Mouse (Mus musculus) ES-Bruce4 (cell line): ENCODE measurements around the gene Nfkbib. TPM values are rescaled to one million over a fixed set of nuclear protein-coding genes. Genes with fewer than 3 reads are reported as not detected.

Source experiments
- H3K27ac ChIP-seq: 2 replicates; pipeline ENCODE4 v1.5.1; 2012; ENCODE audit warnings: low read length, inconsistent platforms; ENCODE audit not compliant: insufficient read depth
- H3K27me3 ChIP-seq: 2 replicates; pipeline ENCODE4 v1.6.1; 2012; ENCODE audit warnings: mild to moderate bottlenecking, low read length, inconsistent platforms; ENCODE audit not compliant: control insufficient read depth, poor library complexity, insufficient read depth, severe bottlenecking
- H3K36me3 ChIP-seq: 2 replicates; pipeline ENCODE4 v1.6.1; 2012; ENCODE audit warnings: inconsistent platforms, mild to moderate bottlenecking, low read length, moderate library complexity; ENCODE audit not compliant: control insufficient read depth, poor library complexity, insufficient read depth, severe bottlenecking
- H3K4me1 ChIP-seq: one replicate; pipeline ENCODE4 v1.8.1; 2011; ENCODE audit warnings: low read length; ENCODE audit not compliant: control insufficient read depth, insufficient read depth
- H3K4me3 ChIP-seq: 2 replicates; pipeline ENCODE4 v1.5.1; 2011; ENCODE audit warnings: low read depth, mild to moderate bottlenecking, low read length
- H3K9ac ChIP-seq: 2 replicates; pipeline ENCODE4 v1.6.1; 2012; ENCODE audit warnings: low read depth, mild to moderate bottlenecking, inconsistent platforms; ENCODE audit not compliant: poor library complexity, severe bottlenecking
- H3K9me3 ChIP-seq: replicated peaks from 2 replicates; pipeline ENCODE4 v1.6.1; 2012; ENCODE audit warnings: mild to moderate bottlenecking, low read length, inconsistent platforms; ENCODE audit not compliant: control insufficient read depth, poor library complexity, insufficient read depth, severe bottlenecking
- CTCF ChIP-seq: IDR thresholded peaks from one replicate; pipeline ENCODE4 v1.8.1; 2011; ENCODE audit warnings: low read depth, low read length
- EP300 ChIP-seq: IDR thresholded peaks from 2 replicates; pipeline ENCODE4 v1.6.1; 2011; ENCODE audit warnings: low read depth, low read length; ENCODE audit not compliant: insufficient read depth
- POLR2A ChIP-seq: IDR thresholded peaks from one replicate; pipeline ENCODE4 v1.8.1; 2011; ENCODE audit warnings: low read length; ENCODE audit not compliant: insufficient read depth
- polyA plus RNA-seq: library from polyadenylated mRNA; stranded (reverse); fragments of >200 nt; gene quantifications from 2 replicates; pipeline ENCODE4 v1.2.4, GENCODE M21; 2011; ENCODE audit warnings: low read depth; ENCODE audit not compliant: missing spikeins, insufficient read depth, insufficient read length

Nfkbib gene
- polyA plus RNA-seq, 1 experiment = 23.8 TPM

DNA sequence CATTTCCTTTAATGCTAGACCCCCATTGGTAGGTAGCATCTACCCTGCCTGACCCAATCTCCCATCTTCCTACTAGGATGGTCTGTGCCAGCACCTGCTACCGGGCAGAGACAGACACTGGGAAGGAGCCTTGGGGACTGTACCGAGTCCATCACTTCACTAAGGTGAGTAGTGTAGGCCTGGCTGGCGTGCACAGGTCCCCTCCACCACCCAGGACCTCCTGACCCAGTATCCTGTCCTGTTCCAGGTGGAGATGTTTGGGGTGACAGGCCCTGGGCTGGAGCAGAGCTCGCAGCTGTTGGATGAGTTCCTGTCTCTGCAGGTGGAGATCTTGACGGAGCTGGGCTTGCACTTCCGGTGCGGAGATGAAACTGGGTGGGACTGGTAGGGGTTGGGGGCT is 17.4 kb downstream of the Nfkbib start:
- Histone ChIP-seq H3K27me3 (no peaks in the 10 kb centered on the region), H3K4me3 (no peak overlapping the region), H3K36me3 (0 out of 2 replicates have a peak, but pooled peaks cover 8% of the 10 kb centered on the region), H3K9me3 (no peaks in the 10 kb centered on the region), H3K27ac (no peak overlapping the region), H3K4me1 (no peaks in the 10 kb centered on the region), H3K9ac (no peak overlapping the region)
- TF ChIP-seq POLR2A (no peak), EP300 (no peak), CTCF (no peak)

DNA sequence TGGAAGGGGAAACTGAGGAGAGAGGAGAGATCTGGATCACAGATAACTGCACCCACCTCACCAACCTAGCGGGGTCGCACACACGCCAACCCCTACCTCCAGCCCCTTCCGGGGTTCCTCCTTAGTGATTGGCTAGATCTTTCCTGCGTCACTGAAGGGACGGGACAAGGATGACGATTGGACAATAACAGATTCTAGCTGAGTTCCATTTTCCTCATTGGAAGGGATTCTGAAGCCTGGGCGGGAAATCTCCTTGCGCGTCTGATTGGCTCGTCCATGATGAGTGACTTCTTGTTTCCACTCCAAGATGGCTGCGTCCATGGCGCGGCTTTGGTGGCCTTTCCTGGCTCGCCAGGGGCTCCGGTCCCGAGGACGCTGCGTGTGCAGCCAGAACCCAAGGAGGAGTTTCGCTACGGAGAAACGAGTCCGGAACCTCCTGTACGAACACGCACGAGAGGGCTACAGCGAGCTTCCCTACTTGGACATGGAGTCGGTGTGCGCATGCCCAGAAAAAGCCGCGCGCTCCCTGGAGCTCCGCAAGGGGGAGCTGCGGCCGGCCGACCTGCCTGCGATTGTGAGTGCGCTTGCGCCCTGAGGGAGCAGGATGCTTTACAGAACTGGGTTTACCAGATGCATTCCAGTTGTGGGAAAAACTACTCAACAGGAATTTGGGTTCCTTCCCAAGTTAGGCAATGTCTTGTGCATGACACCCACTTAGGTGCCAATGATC is 25.4 kb downstream of the Nfkbib start, which contains the start of the genes Mrps12 and Sars2:
TSS of gene Mrps12 (minus strand) at position 112 of the 730 bp plus-strand sequence.
TSS of gene Sars2 (plus strand) at position 284 of the 730 bp plus-strand sequence.
- TF ChIP-seq CTCF (peak; percentile 81), POLR2A (peak; percentile 95), EP300 (no peak)
- Histone ChIP-seq H3K9ac (peak within 1 kb of the TSS; percentile 66), H3K27me3 (no peaks in the 10 kb centered on the region), H3K4me3 (peak within 1 kb of the TSS; percentile 93), H3K36me3 (0 out of 2 replicates have a peak, but pooled peaks cover 4% of the 10 kb centered on the region), H3K27ac (peak within 1 kb of the TSS; percentile 48), H3K4me1 (peaks cover 2% of the 10 kb centered on the region), H3K9me3 (no peaks in the 10 kb centered on the region)

DNA sequence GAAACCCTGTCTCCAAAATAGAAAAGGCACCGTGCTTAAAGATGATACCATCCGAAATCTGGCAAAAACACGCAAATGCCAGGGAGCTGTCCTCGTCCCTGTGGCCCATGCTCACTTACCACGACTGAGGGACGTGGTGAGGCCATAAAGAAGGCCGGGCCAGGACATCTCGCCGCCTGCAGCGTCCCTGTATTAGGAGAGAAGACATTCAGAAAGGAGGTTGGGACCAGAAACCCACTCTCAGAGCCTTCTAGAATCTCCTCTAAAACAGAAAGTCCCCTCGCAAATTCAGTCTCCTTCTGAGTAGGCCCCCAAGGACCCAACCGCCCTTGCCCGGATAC is 26.0 kb downstream of the Nfkbib start:
- Histone ChIP-seq H3K9me3 (no peaks in the 10 kb centered on the region), H3K27me3 (no peaks in the 10 kb centered on the region), H3K27ac (peak overlapping the region; percentile 45), H3K36me3 (0 out of 2 replicates have a peak, but pooled peaks cover 4% of the 10 kb centered on the region), H3K9ac (peak overlapping the region; percentile 66), H3K4me1 (peaks cover 2% of the 10 kb centered on the region), H3K4me3 (peak overlapping the region; percentile 84)
- TF ChIP-seq POLR2A = no peak
- no peak for TF ChIP-seq EP300
- TF ChIP-seq CTCF = no peak

DNA sequence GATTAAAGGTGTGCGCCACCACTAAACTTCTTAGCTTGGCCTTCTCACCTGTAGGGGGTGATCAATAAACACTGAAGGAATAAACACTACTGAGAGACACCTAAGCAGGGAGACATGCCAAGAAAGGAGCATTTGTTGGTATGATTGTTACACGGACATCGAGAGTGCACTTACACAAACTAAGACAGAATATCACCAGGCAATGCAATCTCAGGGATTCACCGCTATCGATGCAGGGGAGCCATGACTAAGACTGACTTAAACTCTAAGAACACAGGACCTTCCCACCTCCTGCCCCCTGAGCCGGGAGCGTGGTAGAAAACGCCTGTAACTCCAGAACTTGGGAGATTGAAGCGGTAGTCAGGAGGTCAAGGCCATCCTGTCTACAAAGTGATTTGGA is 26.4 kb downstream of the Nfkbib start:
- Histone ChIP-seq H3K9me3 (no peaks in the 10 kb centered on the region), H3K27ac (peak overlapping the region; percentile 45), H3K4me3 (peak overlapping the region; percentile 84), H3K36me3 (0 out of 2 replicates have a peak, but pooled peaks cover 3% of the 10 kb centered on the region), H3K9ac (peak overlapping the region; percentile 66), H3K4me1 (peaks cover 2% of the 10 kb centered on the region), H3K27me3 (no peaks in the 10 kb centered on the region)
- TF ChIP-seq POLR2A = no peak
- TF ChIP-seq EP300 = no peak
- no peak for TF ChIP-seq CTCF

DNA sequence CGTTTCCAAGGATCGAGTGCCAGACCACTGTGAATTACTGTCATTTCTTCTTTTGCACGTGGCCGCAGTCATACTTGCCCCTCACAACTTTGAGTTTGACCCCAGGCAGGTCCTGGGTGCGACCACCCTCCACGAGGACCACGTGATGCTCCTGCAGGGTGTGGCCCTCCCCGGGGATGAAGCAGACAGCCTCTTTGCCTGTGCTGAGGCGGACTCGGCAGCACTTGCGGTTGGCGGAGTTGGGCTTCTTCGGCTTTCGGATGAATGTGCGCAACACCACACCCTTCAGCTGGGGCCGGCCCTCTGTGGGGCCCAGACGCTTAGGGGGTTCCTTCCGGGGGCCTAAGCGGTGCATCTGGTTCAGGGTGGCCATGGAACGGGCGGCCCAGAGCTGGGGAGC is 27.5 kb downstream of the Nfkbib start:
- Histone ChIP-seq H3K27ac (peak overlapping the region; percentile 40), H3K27me3 (no peaks in the 10 kb centered on the region), H3K4me3 (peak overlapping the region; percentile 22), H3K9me3 (no peaks in the 10 kb centered on the region), H3K36me3 (no peaks in the 10 kb centered on the region), H3K9ac (peak overlapping the region; percentile 30), H3K4me1 (peaks cover 2% of the 10 kb centered on the region)
- TF ChIP-seq CTCF (no peak), POLR2A (no peak), EP300 (peak; percentile 51; the same call in 1 of the 2 replicates)

DNA sequence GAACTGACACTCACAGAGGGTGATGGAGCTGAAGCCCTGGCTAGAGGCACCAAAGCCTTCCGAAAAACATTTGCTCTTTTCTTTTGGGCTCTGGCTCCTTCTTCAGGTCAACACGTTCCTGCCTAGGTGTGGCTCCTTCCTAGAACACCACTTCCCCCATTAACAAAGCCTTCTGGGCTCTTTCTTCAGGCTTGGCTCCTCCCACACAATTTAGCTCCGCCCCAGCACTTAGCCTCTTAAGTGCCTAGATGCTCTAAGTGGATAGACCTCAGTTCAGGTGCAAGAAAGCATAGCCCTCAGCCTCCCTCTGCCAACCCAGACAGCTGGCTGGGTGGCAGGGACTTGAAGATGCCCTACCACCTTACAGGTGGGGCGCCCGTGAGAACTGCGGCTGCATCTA is 31.6 kb downstream of the Nfkbib start:
- H3K27ac ChIP-seq = peak overlapping the region; percentile 63
- H3K27me3 ChIP-seq = no peaks in the 10 kb centered on the region
- no peak overlapping the region for H3K9ac ChIP-seq
- TF ChIP-seq EP300 (no peak), POLR2A (peak; percentile 12)
- H3K9me3 ChIP-seq = peaks cover 8% of the 10 kb centered on the region
- H3K4me3 ChIP-seq = peak overlapping the region; percentile 54
- no peaks in the 10 kb centered on the region for H3K36me3 ChIP-seq
- peaks cover 3% of the 10 kb centered on the region for H3K4me1 ChIP-seq
